Mouse (Mus musculus) gastrocnemius, postnatal 25 days (tissue): ENCODE measurements around the gene Gabpa. TPM values are rescaled to one million over a fixed set of nuclear protein-coding genes. Genes with fewer than 3 reads are reported as not detected.

Experiments used
- DNase-seq: peaks from one replicate; pipeline ENCODE4 v3.0.0; 2022
- total RNA-seq, 2 experiments: library from RNA; stranded (reverse); gene quantifications; 1 replicate in 1 of 2; 2 replicates in 1 of 2; pipeline ENCODE4 v1.2.3; 2021

Gabpa gene
- total RNA-seq, 2 experiments from 2014 or later: 20.3 to 22.4 TPM

DNA sequence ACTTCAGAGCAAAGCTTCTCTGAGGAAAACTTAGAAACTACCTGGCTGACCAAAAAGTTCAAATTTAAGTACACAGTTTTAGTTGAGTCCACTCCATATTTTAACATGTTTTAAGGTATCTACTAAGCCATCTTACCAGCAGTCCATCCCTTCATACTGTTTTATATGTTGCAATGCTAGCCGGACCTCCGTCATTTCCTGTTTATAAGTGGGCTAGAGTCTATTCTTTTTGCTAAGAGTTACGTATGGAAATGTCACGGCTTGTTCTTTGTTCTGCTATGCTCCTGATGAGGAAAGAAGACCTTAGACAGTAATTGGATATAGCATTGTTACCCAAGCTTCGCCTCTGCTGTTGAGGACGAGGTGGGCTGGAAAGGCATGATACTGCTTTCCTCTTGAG, 18.8 kb downstream of the Gabpa start:
- no peak for DNase-seq

- no peak for DNase-seq
Measured at GRCm38 (mm10) chr16:84864656-84865055, 29.9 kb downstream of the Gabpa start.

GRCm38 (mm10) chr16:84873805-84874204, 39.1 kb downstream of the Gabpa start:
- DNase-seq: no peak

GRCm38 (mm10) chr16:84875012-84875717, 40.4 kb downstream of the Gabpa start:
- no peak for DNase-seq

GRCm38 (mm10) chr16:84875718-84876035, 41.0 kb downstream of the Gabpa start:
- no peak for DNase-seq

DNA sequence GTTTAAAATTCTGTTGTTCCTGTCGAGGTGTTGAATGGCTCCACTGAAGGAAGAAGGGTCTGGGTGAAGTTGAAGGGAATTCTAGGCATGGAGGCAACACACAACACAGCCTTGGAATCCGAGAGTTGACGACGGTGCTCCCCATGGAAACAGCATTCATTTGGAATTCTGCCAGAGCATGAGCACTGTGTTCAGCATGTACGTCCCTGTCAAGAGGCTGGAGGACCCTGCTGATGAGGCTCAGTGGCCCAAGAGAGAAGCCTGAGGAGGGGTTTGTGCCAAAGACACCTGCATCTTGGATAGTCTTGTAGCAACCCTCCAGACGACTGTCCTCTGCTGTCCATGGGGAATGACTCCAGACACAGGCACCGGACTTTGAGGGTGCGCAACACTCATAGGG, 41.4 kb downstream of the Gabpa start:
- no peak for DNase-seq

GRCm38 (mm10) chr16:84879146-84879545, 44.4 kb downstream of the Gabpa start:
- peak; percentile 15 for DNase-seq

DNA sequence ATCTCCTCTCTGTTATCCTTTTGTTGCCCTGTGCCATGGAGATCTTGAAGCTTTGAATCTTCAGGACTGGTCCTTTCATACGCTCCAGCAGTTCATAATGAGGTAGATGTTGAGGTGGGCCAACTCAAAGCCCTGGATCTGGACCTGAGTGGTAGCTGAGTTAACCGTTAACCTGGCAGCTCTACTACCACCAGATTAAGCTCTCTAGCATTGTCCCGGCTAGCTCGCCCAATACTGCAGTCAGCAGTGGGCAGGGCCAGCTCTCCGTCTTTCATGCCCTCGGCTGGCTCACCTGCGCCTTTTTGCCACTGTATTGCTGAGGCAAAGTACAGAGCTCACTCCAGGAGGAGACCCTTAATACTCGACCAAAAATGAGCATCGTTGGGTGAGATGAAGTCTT, 46.4 kb downstream of the Gabpa start:
- DNase-seq: no peak

GRCm38 (mm10) chr16:84881754-84882321, 47.1 kb downstream of the Gabpa start:
- DNase-seq: no peak

DNA sequence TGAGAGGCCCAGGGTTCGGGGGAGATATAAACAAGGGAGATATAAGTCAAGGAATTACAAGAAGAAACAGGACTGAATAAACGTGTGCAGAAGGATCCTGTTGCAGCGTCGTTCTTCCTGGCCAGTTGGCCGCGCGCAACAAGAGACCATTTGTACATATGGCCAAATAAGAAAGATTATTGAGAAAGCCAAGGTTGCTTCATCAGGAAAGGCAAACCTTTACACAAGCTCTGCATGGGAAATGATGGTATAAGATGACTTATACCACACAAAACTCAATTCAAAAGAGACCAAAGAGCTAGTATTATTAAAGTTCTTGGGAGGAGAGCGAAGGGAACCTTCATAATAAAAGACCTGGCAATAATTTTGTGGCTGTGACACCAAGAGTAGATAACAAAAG, 49.8 kb downstream of the Gabpa start:
- DNase-seq: no peak

- DNase-seq: no peak
Measured at GRCm38 (mm10) chr16:84902995-84903394, 68.3 kb downstream of the Gabpa start.

GRCm38 (mm10) chr16:84911477-84912165, 76.9 kb downstream of the Gabpa start:
- DNase-seq: no peak

Other genes with a start within 250 kb of the Gabpa start
- 10 to 100 TPM; 17.3 to 18.7 TPM for gene Mrpl39, start 99.2 kb upstream of the Gabpa start, total RNA-seq
- gene Jam2, start 60.8 kb upstream of the Gabpa start, total RNA-seq: 10 to 100 TPM; 13.5 to 18.1 TPM
- gene Atp5j, start 700 bp downstream of the Gabpa start, total RNA-seq: 1,000 to 10,000 TPM; 1,096 to 1,119 TPM